Mouse (Mus musculus): Measurements from ENCODE around the gene Tbc1d15. TPM values are rescaled to one million over a fixed set of nuclear protein-coding genes. Genes with fewer than 3 reads are reported as not detected.
"Not testable (repeated sequence)": the region's sequence is repeated elsewhere in the genome, so short reads cannot be mapped to it uniquely, and the experiment has no call there.

Gene Tbc1d15
- total RNA-seq, 2 experiments from 2014 or later: 59.1 to 62.0 TPM

- DNase-seq: no peak
Observed at GRCm38 (mm10) chr10:115241082-115241595, 10.1 kb downstream of the Tbc1d15 start.

GRCm38 (mm10) chr10:115237931-115238330 is 13.3 kb downstream of the Tbc1d15 start:
- DNase-seq: no peak

- DNase-seq: no peak
Observed at GRCm38 (mm10) chr10:115236733-115237132, 14.5 kb downstream of the Tbc1d15 start.

DNA sequence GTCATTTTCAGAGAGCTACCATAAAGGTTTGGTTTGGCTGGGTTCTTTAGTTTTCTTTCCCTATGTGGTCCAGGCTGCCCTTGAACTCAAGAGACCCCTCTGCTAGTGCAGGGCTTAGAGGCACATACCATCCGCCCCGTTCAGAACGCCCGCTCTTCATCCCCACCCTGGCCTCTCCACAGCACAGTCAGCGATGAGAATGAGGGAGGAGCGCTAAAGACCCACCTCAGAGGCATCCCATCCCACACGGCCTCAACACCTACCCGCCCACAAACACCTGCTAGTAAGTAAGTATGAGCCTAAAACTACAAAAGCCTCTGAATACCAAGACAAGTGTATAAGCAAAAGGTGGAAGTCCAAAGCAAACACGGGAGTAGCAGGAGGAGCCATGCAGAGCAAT is 15.8 kb downstream of the Tbc1d15 start:
- no peak for DNase-seq

GRCm38 (mm10) chr10:115233798-115234197 is 17.5 kb downstream of the Tbc1d15 start:
- no peak for DNase-seq

DNA sequence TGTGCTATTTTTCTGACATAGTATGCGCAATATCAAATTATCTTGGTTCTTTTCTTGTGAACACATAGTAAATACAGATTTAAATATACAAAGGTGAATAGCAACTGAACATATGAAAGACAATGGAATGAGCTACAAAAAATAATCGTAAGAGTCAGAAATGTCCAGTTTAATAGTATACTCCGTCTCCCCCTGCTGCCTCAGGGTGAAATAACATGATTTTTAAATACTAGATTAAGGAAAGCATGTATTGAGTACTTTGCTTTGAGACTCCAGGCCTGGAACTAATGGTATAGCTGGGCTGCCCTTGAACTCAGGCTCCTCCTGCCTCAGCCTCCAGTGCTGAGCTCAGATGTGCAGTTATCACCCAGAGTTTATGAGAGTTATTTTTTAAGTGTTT is 18.8 kb downstream of the Tbc1d15 start:
- DNase-seq: no peak

DNA sequence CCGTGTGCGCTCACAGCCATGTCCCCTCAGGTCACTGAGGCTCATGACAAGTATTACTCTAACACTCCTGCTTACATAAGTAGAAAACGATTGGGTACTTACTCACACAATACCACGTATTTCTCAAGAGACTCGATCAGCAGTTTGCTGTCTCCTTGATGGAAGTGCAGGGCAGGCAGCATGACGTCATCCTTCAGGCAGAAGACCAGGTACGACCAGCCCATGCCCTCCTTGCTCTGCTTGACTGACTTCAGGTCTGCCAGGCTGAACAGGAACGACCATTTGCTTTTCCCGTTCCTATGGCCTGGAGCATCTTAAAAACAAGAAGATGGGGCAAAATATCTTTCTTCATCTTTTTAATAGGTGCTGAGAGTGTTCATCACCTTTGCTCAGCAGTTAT is 22.2 kb downstream of the Tbc1d15 start:
- DNase-seq: no peak

- no peak for DNase-seq
Observed at GRCm38 (mm10) chr10:115226586-115226985, 24.7 kb downstream of the Tbc1d15 start.

- DNase-seq: peak; percentile 20 to 41
Observed at GRCm38 (mm10) chr10:115223845-115224244, 27.4 kb downstream of the Tbc1d15 start.

- DNase-seq: no peak
Observed at GRCm38 (mm10) chr10:115212916-115213580, 38.2 kb downstream of the Tbc1d15 start.

DNA sequence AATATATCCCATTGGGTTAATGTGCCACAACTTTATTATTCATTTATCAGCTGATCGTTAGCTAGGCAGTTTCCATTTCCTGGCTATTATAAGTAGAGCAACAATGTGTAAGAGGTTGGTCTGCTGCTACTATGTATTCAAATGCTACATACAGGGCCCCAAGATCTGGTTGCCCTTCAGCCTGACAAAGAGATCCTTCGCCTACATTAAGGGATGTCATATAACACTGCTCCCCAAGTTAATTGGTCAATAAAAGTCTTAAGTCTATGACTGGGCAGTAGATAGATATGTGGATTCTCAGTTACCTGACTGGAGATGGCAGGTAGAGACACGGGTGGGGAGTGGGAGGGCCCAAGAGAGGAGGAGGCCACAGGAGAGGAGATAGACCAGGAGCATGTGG is 45.4 kb downstream of the Tbc1d15 start:
- DNase-seq: no peak

DNA sequence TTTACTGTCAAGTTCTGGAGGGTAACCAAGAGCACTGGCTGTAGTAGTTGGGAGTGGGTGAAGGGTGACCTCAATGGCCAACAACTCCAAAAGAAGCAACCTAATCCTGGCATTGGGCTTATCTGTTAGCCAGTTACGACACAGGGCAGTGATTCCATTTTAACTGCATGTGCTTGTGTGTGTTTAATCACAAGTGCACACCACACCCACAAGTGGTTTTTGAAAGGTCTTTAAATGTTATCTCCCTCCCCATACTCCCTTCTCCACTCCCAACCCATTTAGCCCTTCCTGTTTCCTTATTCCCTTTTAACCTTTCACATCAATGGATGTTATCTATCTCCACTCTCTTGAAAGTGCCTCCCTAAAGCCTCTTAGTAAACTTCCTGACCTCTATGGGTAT is 46.0 kb downstream of the Tbc1d15 start:
- DNase-seq: no peak

DNA sequence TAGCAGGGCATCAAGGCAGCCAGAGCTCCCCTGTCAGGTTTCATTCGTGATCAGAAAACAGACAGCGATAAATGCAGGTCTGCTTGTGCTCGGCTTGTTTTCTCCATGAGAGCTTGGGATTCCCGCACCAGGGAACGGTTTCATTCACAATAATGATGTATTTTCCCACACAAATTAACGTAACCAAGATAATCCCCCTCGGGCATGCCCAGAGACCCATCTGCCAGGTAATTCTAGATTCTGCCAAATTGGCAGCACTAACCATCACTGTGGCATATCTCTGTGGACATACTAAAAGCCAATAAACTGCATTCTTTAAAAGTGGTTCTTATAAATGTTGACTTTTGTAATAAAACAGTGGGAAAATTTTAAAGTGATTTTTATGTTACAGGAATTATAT is 60.1 kb downstream of the Tbc1d15 start:
- no peak for DNase-seq

DNA sequence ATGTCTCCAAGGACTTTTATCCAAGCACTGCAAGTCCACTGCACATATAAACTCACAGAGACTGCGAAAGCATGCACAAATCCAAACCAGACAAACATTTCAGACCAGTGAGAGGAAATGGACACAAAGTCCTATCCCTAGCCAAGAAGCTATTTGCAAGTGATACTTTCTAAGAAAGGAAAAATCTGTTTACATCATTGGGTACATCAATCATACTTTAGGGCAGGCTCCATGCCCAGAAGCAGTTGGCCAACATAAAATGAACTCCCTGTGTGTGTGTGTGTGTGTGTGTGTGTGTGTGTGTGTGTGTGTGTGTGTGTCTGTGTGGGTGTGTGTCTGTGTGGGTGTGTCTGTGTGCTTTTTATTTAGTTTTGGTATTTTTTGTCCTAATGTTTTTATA is 63.9 kb downstream of the Tbc1d15 start:
- DNase-seq: no peak

DNA sequence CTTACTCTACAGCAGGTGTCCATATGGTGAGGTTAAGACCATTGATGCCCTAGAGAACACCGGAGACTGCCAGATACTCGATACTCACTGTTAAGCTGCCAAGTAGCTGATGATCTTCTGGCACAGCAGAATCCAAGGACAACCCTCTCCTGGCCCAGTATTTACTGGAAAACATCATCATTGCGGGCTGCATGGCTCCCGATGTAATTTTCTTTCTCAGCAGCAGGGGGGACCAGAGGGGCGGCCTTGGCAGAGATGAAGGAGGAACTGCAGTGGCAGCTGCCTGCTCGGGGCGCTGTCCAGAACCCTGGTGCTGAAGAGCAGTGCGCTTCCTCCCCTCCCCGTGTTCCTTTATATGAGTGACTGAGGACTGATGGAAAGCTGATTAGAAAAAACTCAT is 66.6 kb downstream of the Tbc1d15 start, which contains the start of gene Tph2:
Gene Tph2, minus strand, starts transcription at position 326 of the 400 bp plus-strand sequence.
- DNase-seq: peak; percentile 57 to 64

DNA sequence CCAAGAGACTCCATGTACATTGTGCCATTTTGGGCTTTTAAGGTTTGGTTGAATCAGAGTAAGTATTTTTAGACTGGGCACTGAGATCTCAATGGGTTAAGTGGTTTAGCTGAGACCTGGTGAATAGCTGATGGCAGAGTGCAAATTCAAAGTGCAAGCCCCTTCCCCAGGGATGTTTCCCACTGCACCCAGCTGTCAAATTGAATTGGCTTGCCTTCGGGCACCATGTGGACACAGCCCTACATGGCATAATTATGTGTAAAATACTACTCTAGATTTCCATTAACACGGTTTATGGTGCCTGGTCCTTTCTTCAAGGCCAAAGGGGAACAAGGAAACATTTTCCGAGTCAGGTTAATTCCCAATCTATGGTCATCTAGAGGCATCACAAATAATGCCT is 70.2 kb downstream of the Tbc1d15 start:
- DNase-seq: no peak

- not testable (repeated sequence) for DNase-seq
Observed at GRCm38 (mm10) chr10:115178019-115178418, 73.2 kb downstream of the Tbc1d15 start.

DNA sequence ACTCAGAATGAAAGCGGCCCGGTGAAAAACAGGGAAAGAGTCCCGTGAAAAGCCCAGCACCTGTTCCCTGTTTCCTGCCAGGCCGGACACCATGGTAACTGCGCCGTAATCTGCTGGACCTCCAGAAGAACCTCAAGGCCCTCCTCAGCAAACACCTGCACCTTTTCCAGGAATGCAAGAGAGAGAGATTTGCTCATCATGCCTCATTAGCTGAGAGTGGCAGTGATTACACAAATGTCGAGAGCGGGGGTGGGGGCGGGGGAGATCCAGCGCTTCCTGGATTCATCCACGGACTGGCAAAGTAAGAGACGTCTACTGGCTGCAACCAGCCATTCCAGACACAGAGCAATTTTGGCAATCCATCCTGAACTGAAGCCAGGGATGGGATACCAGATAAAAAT is 75.7 kb downstream of the Tbc1d15 start:
- peak; percentile 19 to 23 for DNase-seq

DNA sequence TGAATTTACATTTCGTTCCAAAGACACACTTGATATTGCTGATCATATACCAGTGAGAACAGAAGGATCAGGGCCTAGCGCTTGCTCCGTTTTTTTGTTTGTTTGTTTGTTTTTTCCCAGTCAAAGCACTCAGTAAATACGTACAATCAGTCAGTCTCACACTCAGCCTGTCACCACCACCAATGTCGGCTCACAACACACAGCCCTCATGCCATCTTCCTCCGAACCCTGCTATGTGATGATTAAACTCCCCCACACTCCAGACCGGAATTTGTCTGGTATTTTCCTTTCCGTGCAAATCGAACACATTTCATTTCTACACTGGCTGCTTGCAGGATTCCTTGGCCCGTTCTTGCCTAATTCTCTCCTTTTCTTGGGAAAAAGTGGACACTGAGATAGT is 77.9 kb downstream of the Tbc1d15 start:
- no peak for DNase-seq

GRCm38 (mm10) chr10:115171351-115171818 is 79.9 kb downstream of the Tbc1d15 start:
- no peak for DNase-seq

DNA sequence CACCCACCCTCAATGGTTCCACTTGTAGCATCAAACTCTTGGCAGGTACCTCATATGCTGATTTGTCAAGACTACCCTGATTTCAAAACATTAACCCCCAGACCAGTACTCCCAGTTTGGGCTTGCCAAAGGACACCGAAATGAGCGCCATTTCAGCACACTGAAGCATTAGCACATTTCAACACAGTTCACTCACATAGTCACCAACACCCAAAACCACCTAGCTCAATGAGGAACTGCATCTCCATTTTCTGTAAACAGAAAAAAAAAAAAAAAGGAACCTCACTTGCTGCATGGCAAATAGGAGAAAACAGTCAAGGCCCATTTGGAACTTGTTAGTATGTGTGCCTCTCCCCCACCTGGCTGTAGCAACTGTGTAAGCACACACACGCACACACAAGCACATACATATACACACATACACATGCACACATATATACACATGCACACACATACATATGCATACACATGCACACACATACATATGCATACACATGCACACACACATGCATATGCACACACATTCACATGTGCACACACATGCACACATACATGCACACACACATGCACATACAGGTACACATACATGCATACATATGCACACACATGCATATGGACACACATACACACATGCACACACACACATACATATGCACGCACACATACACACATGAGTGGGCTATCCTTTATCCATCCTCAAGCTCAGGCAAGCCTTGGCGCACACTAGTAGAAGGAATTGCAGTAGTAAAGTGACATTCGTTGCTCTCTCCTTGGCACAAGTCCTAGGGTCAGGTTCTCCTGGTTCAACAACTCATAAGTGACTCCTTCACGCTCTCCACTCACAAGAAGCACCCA is 80.5 kb downstream of the Tbc1d15 start:
- no peak for DNase-seq

DNA sequence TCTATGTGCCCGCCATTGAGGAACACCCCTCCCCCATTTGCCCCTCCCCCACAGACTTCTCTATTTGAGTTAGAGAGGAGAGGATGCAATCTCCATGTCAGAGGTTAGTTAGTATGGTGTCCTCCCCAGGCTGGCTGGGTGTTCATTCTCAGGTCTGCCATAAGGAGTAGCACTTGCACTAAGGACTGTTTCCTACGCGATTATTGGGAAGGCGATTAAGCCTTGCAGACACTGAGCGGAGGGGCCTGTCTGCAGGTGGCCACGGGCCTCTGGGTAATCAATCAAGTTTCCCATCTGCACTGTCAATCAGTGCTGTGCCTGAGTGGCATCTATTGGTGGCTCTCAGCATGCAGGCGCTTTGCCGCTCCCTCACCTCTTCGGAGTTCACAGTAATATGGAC is 81.9 kb downstream of the Tbc1d15 start:
- DNase-seq: no peak

DNA sequence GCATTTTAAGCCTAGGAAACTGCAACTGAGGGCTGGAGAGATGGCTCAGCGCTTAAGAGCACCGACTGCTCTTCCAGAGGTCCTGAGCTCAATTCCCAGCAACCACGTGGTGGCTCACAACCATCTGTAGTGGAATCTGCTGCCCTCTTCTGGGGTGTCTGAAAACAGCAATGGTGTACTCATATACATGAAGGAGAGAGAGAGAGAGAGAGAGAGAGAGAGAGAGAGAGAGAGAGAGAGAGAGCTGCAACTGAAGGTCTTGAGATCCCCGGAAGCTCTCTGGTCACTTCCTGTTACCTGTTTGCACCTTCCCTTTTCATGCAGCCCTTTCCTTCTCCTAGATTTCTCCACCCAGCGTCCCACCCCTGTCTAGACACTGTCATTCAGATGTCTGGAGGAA is 91.0 kb downstream of the Tbc1d15 start:
- DNase-seq: no peak
